Mouse (Mus musculus): ENCODE results near the gene Ctnnd2. TPM values are rescaled to one million over a fixed set of nuclear protein-coding genes. Genes with fewer than 3 reads are reported as not detected.

The Ctnnd2 gene
- total and polyA plus RNA-seq, 2 experiments, result 0.02 to 0.28 TPM

- TF ChIP-seq POLR2A (IDR thresholded peaks at IDR 0.05; ENCODE audit: extremely low read depth, insufficient read depth, low read length), result no peak
- Histone ChIP-seq H3K27ac (replicated peaks; ENCODE audit: insufficient read depth, low read depth, low read length) (no peak overlapping the region), H3K27me3 (ENCODE audit: control insufficient read depth, insufficient read depth, low read length) (no peaks in the 10 kb centered on the region), H3K4me1 (ENCODE audit: control insufficient read depth, insufficient read depth, low read length) (no peaks in the 10 kb centered on the region), H3K9ac (ENCODE audit: low read depth, low read length) (no peak overlapping the region), H3K4me3 (ENCODE audit: insufficient read depth, low read depth, low read length) (no peak overlapping the region), H3K79me2 (ENCODE audit: control insufficient read depth, insufficient read depth, low read length) (no peaks in the 10 kb centered on the region), H3K36me3 (ENCODE audit: control insufficient read depth, insufficient read depth, low read length) (no peaks in the 10 kb centered on the region)
- WGBS, result 73% methylated on average over 5 of the region's 5 CpGs
- DNase-seq (ENCODE audit: extremely low read depth, low read depth, low spot score), result no peak
Measured at GRCm38 (mm10) chr15:30191931-30192668, 19.7 kb downstream of the Ctnnd2 start.

- no peak overlapping the region for H3K4me3 ChIP-seq (ENCODE audit: insufficient read depth, low read depth, low read length)
- no peak for TF ChIP-seq CTCF (IDR thresholded peaks at IDR 0.05; ENCODE audit: low read depth, low read length)
- TF ChIP-seq POLR2A (IDR thresholded peaks at IDR 0.05; ENCODE audit: extremely low read depth, insufficient read depth, low read length), result no peak
- no peak overlapping the region for H3K27ac ChIP-seq (replicated peaks; ENCODE audit: insufficient read depth, low read depth, low read length)
- WGBS, result 75% methylated on average over 3 of the region's 3 CpGs
- H3K79me2 ChIP-seq (ENCODE audit: control insufficient read depth, insufficient read depth, low read length), result no peaks in the 10 kb centered on the region
- no peak overlapping the region for H3K9ac ChIP-seq (ENCODE audit: low read depth, low read length)
- DNase-seq (ENCODE audit: extremely low read depth, low read depth, low spot score), result no peak
- H3K27me3 ChIP-seq (ENCODE audit: control insufficient read depth, insufficient read depth, low read length), result no peaks in the 10 kb centered on the region
- H3K4me1 ChIP-seq (ENCODE audit: control insufficient read depth, insufficient read depth, low read length), result no peaks in the 10 kb centered on the region
- no peaks in the 10 kb centered on the region for H3K36me3 ChIP-seq (ENCODE audit: control insufficient read depth, insufficient read depth, low read length)
Measured at GRCm38 (mm10) chr15:30198429-30198828, 26.0 kb downstream of the Ctnnd2 start.

- H3K4me3 ChIP-seq (ENCODE audit: insufficient read depth, low read depth, low read length), result no peak overlapping the region
- no peak for TF ChIP-seq POLR2A (IDR thresholded peaks at IDR 0.05; ENCODE audit: extremely low read depth, insufficient read depth, low read length)
- TF ChIP-seq CTCF (IDR thresholded peaks at IDR 0.05; ENCODE audit: low read depth, low read length), result no peak
- 41% methylated on average over 1 of the region's 1 CpGs for WGBS
- no peaks in the 10 kb centered on the region for H3K79me2 ChIP-seq (ENCODE audit: control insufficient read depth, insufficient read depth, low read length)
- H3K4me1 ChIP-seq (ENCODE audit: control insufficient read depth, insufficient read depth, low read length), result no peaks in the 10 kb centered on the region
- H3K27me3 ChIP-seq (ENCODE audit: control insufficient read depth, insufficient read depth, low read length), result no peaks in the 10 kb centered on the region
- no peaks in the 10 kb centered on the region for H3K36me3 ChIP-seq (ENCODE audit: control insufficient read depth, insufficient read depth, low read length)
- H3K27ac ChIP-seq (replicated peaks; ENCODE audit: insufficient read depth, low read depth, low read length), result no peak overlapping the region
- no peak overlapping the region for H3K9ac ChIP-seq (ENCODE audit: low read depth, low read length)
- DNase-seq (ENCODE audit: extremely low read depth, low read depth, low spot score), result no peak
Measured at GRCm38 (mm10) chr15:30199785-30200184, 27.4 kb downstream of the Ctnnd2 start.

- H3K36me3 ChIP-seq (ENCODE audit: control insufficient read depth, insufficient read depth, low read length), result no peaks in the 10 kb centered on the region
- TF ChIP-seq POLR2A (IDR thresholded peaks at IDR 0.05; ENCODE audit: extremely low read depth, insufficient read depth, low read length) (no peak), CTCF (IDR thresholded peaks at IDR 0.05; ENCODE audit: low read depth, low read length) (no peak)
- 97% methylated on average over 2 of the region's 2 CpGs for WGBS
- no peaks in the 10 kb centered on the region for H3K79me2 ChIP-seq (ENCODE audit: control insufficient read depth, insufficient read depth, low read length)
- no peaks in the 10 kb centered on the region for H3K4me1 ChIP-seq (ENCODE audit: control insufficient read depth, insufficient read depth, low read length)
- no peak for DNase-seq (ENCODE audit: extremely low read depth, low read depth, low spot score)
- H3K27me3 ChIP-seq (ENCODE audit: control insufficient read depth, insufficient read depth, low read length), result no peaks in the 10 kb centered on the region
- H3K4me3 ChIP-seq (ENCODE audit: insufficient read depth, low read depth, low read length), result no peak overlapping the region
- H3K9ac ChIP-seq (ENCODE audit: low read depth, low read length), result no peak overlapping the region
- no peak overlapping the region for H3K27ac ChIP-seq (replicated peaks; ENCODE audit: insufficient read depth, low read depth, low read length)
Measured at GRCm38 (mm10) chr15:30201211-30201610, 28.8 kb downstream of the Ctnnd2 start.

GRCm38 (mm10) chr15:30201617-30202016 lies 29.2 kb downstream of the Ctnnd2 start:
- no peak for DNase-seq (ENCODE audit: extremely low read depth, low read depth, low spot score)
- Histone ChIP-seq H3K27ac (replicated peaks; ENCODE audit: insufficient read depth, low read depth, low read length) (no peak overlapping the region), H3K4me1 (ENCODE audit: control insufficient read depth, insufficient read depth, low read length) (no peaks in the 10 kb centered on the region), H3K27me3 (ENCODE audit: control insufficient read depth, insufficient read depth, low read length) (no peaks in the 10 kb centered on the region), H3K79me2 (ENCODE audit: control insufficient read depth, insufficient read depth, low read length) (no peaks in the 10 kb centered on the region), H3K9ac (ENCODE audit: low read depth, low read length) (no peak overlapping the region), H3K4me3 (ENCODE audit: insufficient read depth, low read depth, low read length) (no peak overlapping the region), H3K36me3 (ENCODE audit: control insufficient read depth, insufficient read depth, low read length) (no peaks in the 10 kb centered on the region)
- WGBS, result 90% methylated on average over 3 of the region's 3 CpGs
- no peak for TF ChIP-seq CTCF (IDR thresholded peaks at IDR 0.05; ENCODE audit: low read depth, low read length)
- TF ChIP-seq POLR2A (IDR thresholded peaks at IDR 0.05; ENCODE audit: extremely low read depth, insufficient read depth, low read length), result no peak

GRCm38 (mm10) chr15:30212746-30213145 lies 40.4 kb downstream of the Ctnnd2 start:
- H3K4me1 ChIP-seq (ENCODE audit: control insufficient read depth, insufficient read depth, low read length), result no peaks in the 10 kb centered on the region
- TF ChIP-seq CTCF (IDR thresholded peaks at IDR 0.05; ENCODE audit: low read depth, low read length) (no peak), POLR2A (IDR thresholded peaks at IDR 0.05; ENCODE audit: extremely low read depth, insufficient read depth, low read length) (no peak)
- no peaks in the 10 kb centered on the region for H3K36me3 ChIP-seq (ENCODE audit: control insufficient read depth, insufficient read depth, low read length)
- no peak overlapping the region for H3K9ac ChIP-seq (ENCODE audit: low read depth, low read length)
- DNase-seq (ENCODE audit: extremely low read depth, low read depth, low spot score), result no peak
- H3K4me3 ChIP-seq (ENCODE audit: insufficient read depth, low read depth, low read length), result no peak overlapping the region
- no peaks in the 10 kb centered on the region for H3K27me3 ChIP-seq (ENCODE audit: control insufficient read depth, insufficient read depth, low read length)
- H3K27ac ChIP-seq (replicated peaks; ENCODE audit: insufficient read depth, low read depth, low read length), result no peak overlapping the region
- WGBS, result 86% methylated on average over 5 of the region's 5 CpGs
- H3K79me2 ChIP-seq (ENCODE audit: control insufficient read depth, insufficient read depth, low read length), result no peaks in the 10 kb centered on the region
